Mouse (Mus musculus) MEL (cell line): ENCODE measurements around the gene Pde6b. TPM values are rescaled to one million over a fixed set of nuclear protein-coding genes. Genes with fewer than 3 reads are reported as not detected.

Experiments
- DNase-seq: peaks from one replicate; pipeline ENCODE4 v3.0.0; 2011; ENCODE audit warnings: low read depth, low spot score
- H3K27ac ChIP-seq: 2 replicates; pipeline ENCODE4 v1.5.1; 2012; ENCODE audit warnings: low read depth, mild to moderate bottlenecking, control low read depth, low read length, moderate library complexity; ENCODE audit not compliant: control insufficient read depth
- H3K27me3 ChIP-seq, 2 experiments: fragments of 150-350 bp in 1 of 2; sonication (generic) in 1 of 2; 2 replicates each; pipeline ENCODE4 v1.6.1; 2012; ENCODE audit warnings: low read length in 2 of 2, mild to moderate bottlenecking in 2 of 2, improper control_type of control experiment in 1 of 2, moderate library complexity in 1 of 2; ENCODE audit not compliant: insufficient read depth in 2 of 2, control insufficient read depth in 1 of 2
- H3K36me3 ChIP-seq, 2 experiments: 2 replicates each; pipeline ENCODE4 v1.6.1; 2012 to 2014; ENCODE audit warnings: low read length in 2 of 2, improper control_type of control experiment in 1 of 2, inconsistent platforms in 1 of 2, mild to moderate bottlenecking in 1 of 2; ENCODE audit not compliant: insufficient read depth in 2 of 2, control insufficient read depth in 1 of 2
- H3K4me1 ChIP-seq, 2 experiments: fragments of 150-350 bp in 1 of 2; sonication (generic) in 1 of 2; 2 replicates each; pipeline ENCODE4 v1.6.1; 2012; ENCODE audit warnings: low read length in 2 of 2, improper control_type of control experiment in 1 of 2, mild to moderate bottlenecking in 1 of 2; ENCODE audit not compliant: insufficient read depth in 2 of 2, control insufficient read depth in 1 of 2
- H3K4me3 ChIP-seq, 2 experiments: fragments of 150-350 bp in 1 of 2; sonication (generic) in 1 of 2; 2 replicates each; pipeline ENCODE4 v1.5.1; 2012; ENCODE audit warnings: low read depth in 2 of 2, low read length in 2 of 2, mild to moderate bottlenecking in 2 of 2, moderate library complexity in 2 of 2, control low read depth in 1 of 2, improper control_type of control experiment in 1 of 2; ENCODE audit not compliant: control insufficient read depth in 1 of 2, insufficient read depth in 1 of 2
- H3K79me2 ChIP-seq: 2 replicates; pipeline ENCODE4 v1.6.1; 2012; ENCODE audit warnings: mild to moderate bottlenecking, low read length, moderate library complexity; ENCODE audit not compliant: control insufficient read depth, poor library complexity, insufficient read depth
- H3K9ac ChIP-seq: 2 replicates; pipeline ENCODE4 v1.6.1; 2012; ENCODE audit warnings: low read depth, mild to moderate bottlenecking, control low read depth, low read length, moderate library complexity; ENCODE audit not compliant: control insufficient read depth, poor library complexity, severe bottlenecking
- H3K9me3 ChIP-seq: fragments of 150-350 bp; sonication (generic); replicated peaks from 2 replicates; pipeline ENCODE4 v1.6.1; 2012; ENCODE audit warnings: mild to moderate bottlenecking, low read length, improper control_type of control experiment, moderate library complexity; ENCODE audit not compliant: insufficient read depth
- BHLHE40 ChIP-seq: IDR thresholded peaks from 2 replicates; pipeline ENCODE4 v1.6.1; 2012; ENCODE audit warnings: low read depth, mild to moderate bottlenecking, inconsistent platforms, low read length, improper control_type of control experiment, borderline replicate concordance
- EP300 ChIP-seq, 2 experiments: IDR thresholded peaks; 2 replicates each; pipeline ENCODE4 v1.6.1; 2011; ENCODE audit warnings: improper control_type of control experiment in 2 of 2, low read length in 2 of 2, low read depth in 1 of 2, mild to moderate bottlenecking in 1 of 2
- ETS1 ChIP-seq: IDR thresholded peaks from 2 replicates; pipeline ENCODE4 v1.6.1; 2012; ENCODE audit warnings: low read depth, mild to moderate bottlenecking, inconsistent platforms, low read length, improper control_type of control experiment, moderate library complexity
- GATA1 ChIP-seq: IDR thresholded peaks from 2 replicates; pipeline ENCODE4 v1.6.1; 2011; ENCODE audit warnings: low read depth, low read length, improper control_type of control experiment
- JUND ChIP-seq: IDR thresholded peaks from 2 replicates; pipeline ENCODE4 v1.6.1; 2011; ENCODE audit warnings: low read depth, mild to moderate bottlenecking, improper control_type of control experiment, low read length
- MAZ ChIP-seq: IDR thresholded peaks from 2 replicates; pipeline ENCODE4 v1.6.1; 2012; ENCODE audit warnings: low read depth, mild to moderate bottlenecking, inconsistent platforms, low read length, improper control_type of control experiment
- MXI1 ChIP-seq: IDR thresholded peaks from 2 replicates; pipeline ENCODE4 v1.6.1; 2011; ENCODE audit warnings: mild to moderate bottlenecking, low read depth, low read length, improper control_type of control experiment
- MYC ChIP-seq: IDR thresholded peaks from 2 replicates; pipeline ENCODE4 v1.6.1; 2011; ENCODE audit warnings: low read depth, mild to moderate bottlenecking, low read length, improper control_type of control experiment, moderate library complexity
- NELFE ChIP-seq: IDR thresholded peaks from 2 replicates; pipeline ENCODE4 v1.6.1; 2011; ENCODE audit warnings: low read depth, low read length, improper control_type of control experiment
- NRF1 ChIP-seq: IDR thresholded peaks from 2 replicates; pipeline ENCODE4 v1.6.1; 2014; ENCODE audit warnings: low read depth, mild to moderate bottlenecking, inconsistent platforms, low read length, improper control_type of control experiment, moderate library complexity; ENCODE audit not compliant: poor library complexity, insufficient read depth, severe bottlenecking
- POLR2AphosphoS2 ChIP-seq: IDR thresholded peaks from 2 replicates; pipeline ENCODE4 v1.6.1; 2011; ENCODE audit warnings: low read length, improper control_type of control experiment
- RAD21 ChIP-seq: IDR thresholded peaks from 2 replicates; pipeline ENCODE4 v1.6.1; 2011; ENCODE audit warnings: mild to moderate bottlenecking, low read depth, low read length, improper control_type of control experiment
- RCOR1 ChIP-seq: IDR thresholded peaks from 2 replicates; pipeline ENCODE4 v1.6.1; 2012; ENCODE audit warnings: low read depth, mild to moderate bottlenecking, inconsistent platforms, low read length, improper control_type of control experiment
- SMC3 ChIP-seq: IDR thresholded peaks from 2 replicates; pipeline ENCODE4 v1.6.1; 2011; ENCODE audit warnings: low read depth, low read length, improper control_type of control experiment
- TAL1 ChIP-seq: IDR thresholded peaks from 2 replicates; pipeline ENCODE4 v1.6.1; 2012; ENCODE audit warnings: mild to moderate bottlenecking, inconsistent platforms, low read length, moderate library complexity, mixed read lengths
- TBP ChIP-seq: IDR thresholded peaks from 2 replicates; pipeline ENCODE4 v1.8.0; 2011; ENCODE audit warnings: low read depth, low read length, improper control_type of control experiment
- USF1 ChIP-seq: IDR thresholded peaks from 2 replicates; pipeline ENCODE4 v1.6.1; 2014; ENCODE audit warnings: low read depth, mild to moderate bottlenecking, inconsistent platforms, low read length, improper control_type of control experiment, moderate library complexity
- USF2 ChIP-seq, 2 experiments: IDR thresholded peaks; 2 replicates each; pipeline ENCODE4 v1.6.1; 2011 to 2012; ENCODE audit warnings: improper control_type of control experiment in 2 of 2, low read length in 2 of 2, borderline replicate concordance in 1 of 2, inconsistent platforms in 1 of 2, low read depth in 1 of 2, mild to moderate bottlenecking in 1 of 2; ENCODE audit not compliant: insufficient read depth in 1 of 2
- ZKSCAN1 ChIP-seq: IDR thresholded peaks from 2 replicates; pipeline ENCODE4 v1.6.1; 2012; ENCODE audit warnings: low read depth, mild to moderate bottlenecking, inconsistent platforms, low read length, improper control_type of control experiment, moderate library complexity
- ZMIZ1 ChIP-seq: IDR thresholded peaks from 2 replicates; pipeline ENCODE4 v1.6.1; 2012; ENCODE audit warnings: low read depth, mild to moderate bottlenecking, inconsistent platforms, low read length, improper control_type of control experiment, moderate library complexity
- ZNF384 ChIP-seq: IDR thresholded peaks from 2 replicates; pipeline ENCODE4 v1.6.1; 2012; ENCODE audit warnings: low read depth, mild to moderate bottlenecking, inconsistent platforms, low read length, improper control_type of control experiment
- polyA plus RNA-seq, 2 experiments: library from polyadenylated mRNA; stranded (reverse) in 1 of 2; unstranded in 1 of 2; fragments of >175 nt in 1 of 2; fragments of >200 nt in 1 of 2; gene quantifications; 2 replicates each; pipeline versions ENCODE4 v1.2.1 to v1.2.4; 2012; ENCODE audit warnings: low replicate concordance in 2 of 2, low read depth in 1 of 2; ENCODE audit not compliant: insufficient read length in 2 of 2, insufficient read depth in 1 of 2, missing spikeins in 1 of 2
- total RNA-seq: library from RNA; depleted of rRNA; stranded (reverse); fragments of 300-350 nt; gene quantifications from 2 replicates; pipeline ENCODE4 v1.2.3, GENCODE M21; 2012

Gene Pde6b
- total and polyA plus RNA-seq, 3 experiments, result 0.07 to 0.12 TPM; not detected in 1

GRCm38 (mm10) chr5:108451611-108452010 is 63.4 kb downstream of the Pde6b start:
- no peaks in the 10 kb centered on the region for H3K36me3 ChIP-seq
- H3K79me2 ChIP-seq, result no peaks in the 10 kb centered on the region
- no peak for DNase-seq
- no peak overlapping the region for H3K27ac ChIP-seq
- H3K4me3 ChIP-seq, result no peak overlapping the region
- no peak for TF ChIP-seq POLR2AphosphoS2
- peak; percentile 27; the same call in 1 of the 2 replicates for TF ChIP-seq ZNF384
- no peak overlapping the region for H3K9ac ChIP-seq
- no peaks in the 10 kb centered on the region for H3K4me1 ChIP-seq
- H3K27me3 ChIP-seq, result no peaks in the 10 kb centered on the region
- H3K9me3 ChIP-seq, result no peaks in the 10 kb centered on the region

- H3K4me3 ChIP-seq, result no peak overlapping the region
- TF ChIP-seq NRF1 (no peak), RCOR1 (no peak), ZMIZ1 (no peak), ZKSCAN1 (no peak), BHLHE40 (no peak), EP300 (IDR thresholded peaks at IDR 0.05; ENCODE audit: low read depth in 1 of 2, low read length in 2 of 2) (no peak), GATA1 (no peak), MYC (no peak), MXI1 (no peak)
- H3K27ac ChIP-seq, result no peak overlapping the region
- no peaks in the 10 kb centered on the region for H3K9me3 ChIP-seq
- no peak overlapping the region for H3K9ac ChIP-seq
- H3K27me3 ChIP-seq, result no peaks in the 10 kb centered on the region
- no peaks in the 10 kb centered on the region for H3K79me2 ChIP-seq
- no peaks in the 10 kb centered on the region for H3K36me3 ChIP-seq
- H3K4me1 ChIP-seq, result no peaks in the 10 kb centered on the region
- no peak for DNase-seq
Observed at GRCm38 (mm10) chr5:108452422-108452821, 64.2 kb downstream of the Pde6b start.

- no peaks in the 10 kb centered on the region for H3K79me2 ChIP-seq
- no peak overlapping the region for H3K27ac ChIP-seq
Observed at GRCm38 (mm10) chr5:108454094-108454493, 65.9 kb downstream of the Pde6b start.

More at GRCm38 (mm10) chr5:108454094-108454493, 65.9 kb downstream of the Pde6b start:
- H3K27me3 ChIP-seq, result no peaks in the 10 kb centered on the region
- no peak for DNase-seq
- no peaks in the 10 kb centered on the region for H3K9me3 ChIP-seq
- no peak for TF ChIP-seq RCOR1
- no peak for TF ChIP-seq MYC
- TF ChIP-seq TAL1, result no peak
- TF ChIP-seq NELFE, result no peak
- no peak for TF ChIP-seq JUND
- no peak for TF ChIP-seq EP300 (IDR thresholded peaks at IDR 0.05; ENCODE audit: low read depth in 1 of 2, low read length in 2 of 2)
- no peak for TF ChIP-seq MAZ
- TF ChIP-seq RAD21, result no peak
- TF ChIP-seq ZMIZ1, result no peak
- no peak for TF ChIP-seq TBP
- TF ChIP-seq GATA1, result no peak
- no peak for TF ChIP-seq SMC3
- TF ChIP-seq MXI1, result no peak
- no peak for TF ChIP-seq USF1
- TF ChIP-seq ETS1, result no peak
- TF ChIP-seq USF2 (IDR thresholded peaks at IDR 0.05; ENCODE audit: borderline replicate concordance in 1 of 2, insufficient read depth in 1 of 2, low read depth in 1 of 2, low read length in 2 of 2), result no peak
- TF ChIP-seq, all 39 proteins: peak for 0
- H3K4me3 ChIP-seq, result no peak overlapping the region
- no peak overlapping the region for H3K9ac ChIP-seq
- H3K4me1 ChIP-seq, result peaks cover 0 to 6% of the 10 kb centered on the region in 2 experiments; a peak in 1 of 4 replicates
- H3K36me3 ChIP-seq, result no peaks in the 10 kb centered on the region
